Mouse (Mus musculus): ENCODE results near the gene Kank3.
A peak's percentile ranks its signal among the peaks of the same experiment; 100 is the strongest.

The Kank3 gene

DNA sequence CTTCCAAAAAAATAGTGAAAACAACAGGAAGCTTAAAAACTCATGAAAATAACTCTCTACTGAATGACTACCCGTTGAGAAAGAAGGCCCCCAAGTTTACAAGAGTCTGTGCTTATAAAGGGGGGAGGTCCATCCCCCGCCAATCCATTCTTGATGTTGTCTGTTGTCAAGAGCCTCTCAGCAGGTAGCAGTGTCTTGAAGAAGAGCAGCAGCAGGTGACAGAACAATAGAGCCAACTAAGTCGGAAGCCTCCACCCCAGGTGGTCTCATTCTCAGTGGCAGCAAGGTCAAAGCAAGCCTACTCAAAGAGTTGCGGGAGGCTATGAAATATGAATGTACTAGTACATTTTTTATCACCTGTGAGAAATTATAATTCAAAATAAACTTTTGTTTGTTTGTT is 47.5 kb downstream of the Kank3 start:
- no peak for DNase-seq

DNA sequence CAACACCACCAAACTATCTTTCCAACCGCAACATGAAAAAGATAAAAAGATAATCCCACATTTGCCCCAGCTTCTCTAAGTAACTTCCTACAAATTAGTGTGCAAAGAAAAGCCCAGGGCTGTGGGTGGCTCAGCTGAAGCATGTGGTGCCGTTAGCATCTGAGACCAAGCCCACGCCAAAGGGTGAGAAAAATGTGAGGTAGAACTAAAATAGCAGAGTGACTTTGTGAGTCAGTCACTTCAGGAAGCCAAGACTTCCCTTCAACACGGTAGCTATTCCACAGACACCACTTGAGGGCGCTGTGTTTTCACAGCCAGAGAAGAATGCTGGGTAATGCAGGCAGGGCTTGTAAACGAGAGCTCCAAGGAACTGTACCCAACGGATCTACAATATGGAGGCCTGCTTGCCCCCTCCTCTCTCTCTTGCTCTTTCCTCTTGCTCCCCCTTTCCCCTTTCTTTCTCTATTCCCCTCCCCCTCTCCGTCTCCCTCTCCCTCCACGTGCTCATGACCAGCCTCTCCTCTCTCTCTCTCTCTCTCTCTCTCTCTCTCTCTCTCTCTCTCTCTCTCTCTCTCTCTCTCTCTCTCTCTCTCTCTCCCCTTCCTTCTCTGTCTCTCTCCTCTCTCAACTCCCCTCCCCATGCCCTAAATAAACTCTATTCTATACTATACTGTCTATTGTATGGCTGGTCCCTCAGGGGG is 55.2 kb downstream of the Kank3 start:
- peak; percentile 63 to 69 for DNase-seq

All from thymus, postnatal 36 days (tissue).